Mouse (Mus musculus) macrophage (primary cell): ENCODE data around the gene Armc10. TPM values are rescaled to one million over a fixed set of nuclear protein-coding genes. Genes with fewer than 3 reads are reported as not detected.
"Not testable (repeated sequence)": the region's sequence is repeated elsewhere in the genome, so short reads cannot be mapped to it uniquely, and the experiment has no call there.

ENCODE experiments used
- H3K27ac ChIP-seq: fragments of 350-480 bp; formaldehyde crosslinking; 2 replicates; pipeline ENCODE4 v1.9.0; 2021
- H3K36me3 ChIP-seq: fragments of 350-480 bp; formaldehyde crosslinking; 2 replicates; pipeline ENCODE4 v1.9.0; 2021; ENCODE audit errors: inconsistent target
- H3K4me3 ChIP-seq: fragments of 350-480 bp; formaldehyde crosslinking; 2 replicates; pipeline ENCODE4 v1.9.0; 2021; ENCODE audit errors: inconsistent target
- H3K79me2 ChIP-seq: fragments of 350-480 bp; formaldehyde crosslinking; 2 replicates; pipeline ENCODE4 v1.9.0; 2021; ENCODE audit errors: inconsistent target
- WGBS: methylation state at CpG from one replicate; pipeline ENCODE4 v1.1.7; 2026; ENCODE audit warnings: inconsistent platforms; ENCODE audit not compliant: missing documents; 5-methylcytosine and 5-hydroxymethylcytosine counted together
- polyA plus RNA-seq: library from polyadenylated mRNA; stranded (reverse); fragments of 250-400 nt; gene quantifications from 3 replicates; pipeline ENCODE4 v1.2.4, GENCODE M21; 2018; ENCODE audit warnings: inconsistent platforms

Gene Armc10
- polyA plus RNA-seq, 1 experiment from 2014 or later: 27.4 TPM

GRCm38 (mm10) chr5:21706546-21706945 lies 60.9 kb downstream of the Armc10 start:
- Histone ChIP-seq H3K36me3 (no peaks in the 10 kb centered on the region), H3K4me3 (no peak overlapping the region), H3K79me2 (no peaks in the 10 kb centered on the region), H3K27ac (no peak overlapping the region)
- WGBS: 96% methylated on average over 4 of the region's 4 CpGs

GRCm38 (mm10) chr5:21708011-21708410 lies 62.4 kb downstream of the Armc10 start:
- 89% methylated on average over 7 of the region's 8 CpGs for WGBS
- H3K36me3 ChIP-seq, H3K27ac ChIP-seq, H3K4me3 ChIP-seq, H3K79me2 ChIP-seq: not testable (repeated sequence)

Other genes starting within 250 kb of the Armc10 start
- 0.19 TPM in 1 of 3 replicates, not detected in the others for gene Ccdc146, start 221.1 kb upstream of the Armc10 start, polyA plus RNA-seq
- gene Fam185a, start 220.9 kb upstream of the Armc10 start, polyA plus RNA-seq: 1.7 to 3.0 TPM (median 1.8 TPM) in 3 replicates
- gene Lrrc17, start 102.3 kb upstream of the Armc10 start, polyA plus RNA-seq: not detected in 3 replicates
- not detected in 3 replicates for gene Fbxl13, start 179 bp upstream of the Armc10 start, polyA plus RNA-seq
- gene Napepld, start 55.6 kb downstream of the Armc10 start, polyA plus RNA-seq: 3.4 to 6.0 TPM (median 4.8 TPM) in 3 replicates
- gene Pmpcb, start 91.3 kb downstream of the Armc10 start, polyA plus RNA-seq: 44.9 to 107 TPM (median 54.7 TPM) in 3 replicates
- 34.1 to 81.4 TPM (median 62.3 TPM) in 3 replicates for gene Dnajc2, start 139.4 kb downstream of the Armc10 start, polyA plus RNA-seq
- 85.7 to 124 TPM (median 98.6 TPM) in 3 replicates for gene Psmc2, start 139.5 kb downstream of the Armc10 start, polyA plus RNA-seq
- gene Slc26a5, start 219.8 kb downstream of the Armc10 start, polyA plus RNA-seq: not detected in 3 replicates